Mouse (Mus musculus) kidney, adult 2 months (tissue): ENCODE results near the gene Mypn.

Experiments
- CTCF ChIP-seq: fragments of 200-500 bp; conservative IDR thresholded peaks from 2 replicates; pipeline ENCODE4 v1.5.1; 2011; ENCODE audit warnings: low read depth, mild to moderate bottlenecking, control low read depth, low read length, moderate library complexity, mixed read lengths; ENCODE audit not compliant: insufficient read depth, insufficient read length
- POLR2A ChIP-seq: fragments of 200-500 bp; IDR thresholded peaks from one replicate; pipeline ENCODE4 v1.6.1; 2011; ENCODE audit warnings: low read depth, low read length, control low read depth

- TF ChIP-seq CTCF: no peak
- no peak for TF ChIP-seq POLR2A
These were observed 77.6 kb downstream of the Mypn start for GRCm38 (mm10) chr10:63126116-63126515.
